Mouse (Mus musculus) hindbrain, embryonic 15.5 days (tissue): Measurements from ENCODE around the gene Cd247. TPM values are rescaled to one million over a fixed set of nuclear protein-coding genes. Genes with fewer than 3 reads are reported as not detected.

Source experiments
- ATAC-seq: fragments of 200-750 bp; cut with Nextera tagmentation; 2 replicates; pipeline ENCODE4 v1.8.0; 2017; ENCODE audit warnings: low read depth, moderate number of reproducible peaks, moderate TSS enrichment; ENCODE audit not compliant: low FRiP score
- H3K27ac ChIP-seq: fragments of 300-500 bp; sonication (generic); replicated peaks from 2 replicates; pipeline ENCODE4 v1.5.1; 2015; ENCODE audit warnings: mild to moderate bottlenecking, inconsistent platforms
- H3K27me3 ChIP-seq: fragments of 300-500 bp; sonication (generic); 2 replicates; pipeline ENCODE4 v1.6.1; 2015; ENCODE audit warnings: control low read depth, inconsistent platforms
- H3K36me3 ChIP-seq: fragments of 300-500 bp; sonication (generic); 2 replicates; pipeline ENCODE4 v1.6.1; 2015; ENCODE audit warnings: control low read depth, inconsistent platforms
- H3K4me1 ChIP-seq: fragments of 300-500 bp; sonication (generic); replicated peaks from 2 replicates; pipeline ENCODE4 v1.6.1; 2015; ENCODE audit warnings: control low read depth, inconsistent platforms
- H3K4me2 ChIP-seq: fragments of 300-500 bp; sonication (generic); 2 replicates; pipeline ENCODE4 v1.6.1; 2015; ENCODE audit warnings: moderate library complexity, mild to moderate bottlenecking, inconsistent platforms
- H3K4me3 ChIP-seq: fragments of 300-500 bp; sonication (generic); 2 replicates; pipeline ENCODE4 v1.5.1; 2015; ENCODE audit warnings: mild to moderate bottlenecking, inconsistent platforms
- H3K9ac ChIP-seq: fragments of 300-500 bp; sonication (generic); 2 replicates; pipeline ENCODE4 v1.6.1; 2015; ENCODE audit warnings: inconsistent platforms
- H3K9me3 ChIP-seq: fragments of 300-500 bp; sonication (generic); 2 replicates; pipeline ENCODE4 v1.6.1; 2016; ENCODE audit warnings: control low read depth, inconsistent platforms
- WGBS: fragments of 180-500 bp; shearing (Covaris S2); methylation state at CpG from one replicate; pipeline ENCODE4 v1.1.7; 2015; 5-methylcytosine and 5-hydroxymethylcytosine counted together
- polyA plus RNA-seq: library from polyadenylated mRNA; unstranded; fragments of >200 nt; fragmentation: Nextera tagmentation; extraction: Ambion mirVana; gene quantifications from 2 replicates; pipeline ENCODE4 v1.2.1, GENCODE M21; 2015

The Cd247 gene
- polyA plus RNA-seq, 1 experiment from 2014 or later: 0.51 TPM

- Histone ChIP-seq H3K4me1 (peaks cover 15% of the 10 kb centered on the region), H3K27ac (no peak overlapping the region), H3K9me3 (no peaks in the 10 kb centered on the region), H3K36me3 (no peaks in the 10 kb centered on the region), H3K9ac (no peak overlapping the region), H3K4me3 (no peak overlapping the region), H3K27me3 (peaks cover 47% of the 10 kb centered on the region), H3K4me2 (no peak overlapping the region)
- 89% methylated on average over 9 of the region's 9 CpGs for WGBS
- ATAC-seq: no peak
Measured at GRCm38 (mm10) chr1:165781426-165781825, 7.1 kb upstream of the Cd247 start.

GRCm38 (mm10) chr1:165781911-165782310, 6.6 kb upstream of the Cd247 start:
- Histone ChIP-seq H3K4me3 (no peak overlapping the region), H3K4me2 (no peak overlapping the region), H3K9ac (no peak overlapping the region), H3K27me3 (peaks cover 43% of the 10 kb centered on the region), H3K27ac (no peak overlapping the region), H3K4me1 (peaks cover 16% of the 10 kb centered on the region), H3K36me3 (no peaks in the 10 kb centered on the region), H3K9me3 (no peaks in the 10 kb centered on the region)
- ATAC-seq: no peak
- 87% methylated on average over 12 of the region's 12 CpGs for WGBS

DNA sequence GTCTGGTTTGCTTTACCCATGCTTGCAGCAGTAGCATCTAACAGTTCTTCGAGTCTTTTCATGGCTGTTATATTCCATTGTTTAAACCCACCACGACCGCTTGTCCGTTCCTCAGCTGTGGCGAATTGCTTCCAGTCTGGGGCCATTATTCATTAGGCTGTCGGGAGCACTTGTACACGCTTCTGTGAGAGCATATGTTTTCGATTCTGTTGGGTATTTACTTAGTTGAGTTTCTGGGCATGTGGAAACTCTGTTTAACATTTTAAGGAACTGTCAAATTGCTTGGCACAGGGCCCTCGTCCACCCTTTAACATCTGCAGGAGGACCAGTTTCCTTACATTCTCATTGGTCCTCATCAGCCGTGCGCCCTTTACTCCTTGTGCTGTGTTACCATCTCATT, 2.2 kb upstream of the Cd247 start:
- Histone ChIP-seq H3K4me1 (peaks cover 6% of the 10 kb centered on the region), H3K36me3 (no peaks in the 10 kb centered on the region), H3K27ac (no peak overlapping the region), H3K9ac (no peak overlapping the region), H3K27me3 (peaks cover 28% of the 10 kb centered on the region), H3K4me3 (no peak overlapping the region), H3K9me3 (no peaks in the 10 kb centered on the region), H3K4me2 (peak overlapping the region; percentile 20)
- 15% methylated on average over 11 of the region's 11 CpGs for WGBS
- no peak for ATAC-seq

- Histone ChIP-seq H3K36me3 (no peaks in the 10 kb centered on the region), H3K27ac (no peak overlapping the region), H3K27me3 (peaks cover 18% of the 10 kb centered on the region), H3K9me3 (no peaks in the 10 kb centered on the region), H3K4me3 (no peak overlapping the region), H3K4me1 (peaks cover 6% of the 10 kb centered on the region), H3K4me2 (no peak overlapping the region), H3K9ac (no peak overlapping the region)
- no peak for ATAC-seq
- WGBS: 85% methylated on average over 17 of the region's 17 CpGs
Measured at GRCm38 (mm10) chr1:165789066-165789660, 682 bp downstream of the Cd247 start.

DNA sequence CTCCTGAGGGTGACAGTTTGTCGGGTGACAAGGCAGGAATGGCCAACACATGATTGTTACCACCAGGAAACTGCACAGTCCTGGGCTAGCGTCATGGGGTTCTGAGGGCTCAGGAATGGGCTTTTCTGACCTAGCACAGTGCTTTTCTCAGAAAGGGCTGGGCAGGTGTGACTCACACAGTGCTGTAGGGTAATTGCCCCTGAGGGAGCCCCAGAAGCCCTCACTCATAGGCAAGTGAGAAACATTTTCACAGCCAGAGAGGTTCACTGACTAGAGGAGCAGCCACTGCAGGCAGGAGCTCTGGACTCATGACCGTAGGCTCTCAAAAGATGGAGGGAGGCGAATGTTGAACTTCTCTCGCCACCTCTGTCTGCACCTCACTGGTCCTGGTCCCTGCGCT, 1.5 kb downstream of the Cd247 start:
- Histone ChIP-seq H3K4me1 (peaks cover 6% of the 10 kb centered on the region), H3K4me3 (no peak overlapping the region), H3K9me3 (no peaks in the 10 kb centered on the region), H3K27ac (no peak overlapping the region), H3K27me3 (peaks cover 18% of the 10 kb centered on the region), H3K9ac (no peak overlapping the region), H3K36me3 (no peaks in the 10 kb centered on the region), H3K4me2 (no peak overlapping the region)
- ATAC-seq: no peak
- 93% methylated on average over 6 of the region's 6 CpGs for WGBS

- Histone ChIP-seq H3K4me2 (no peak overlapping the region), H3K4me3 (no peak overlapping the region), H3K27me3 (peaks cover 17% of the 10 kb centered on the region), H3K9me3 (no peaks in the 10 kb centered on the region), H3K4me1 (peaks cover 6% of the 10 kb centered on the region), H3K9ac (no peak overlapping the region), H3K27ac (no peak overlapping the region), H3K36me3 (no peaks in the 10 kb centered on the region)
- ATAC-seq: no peak
- 92% methylated on average over 17 of the region's 17 CpGs for WGBS
Measured at GRCm38 (mm10) chr1:165790461-165791210, 2.2 kb downstream of the Cd247 start.

DNA sequence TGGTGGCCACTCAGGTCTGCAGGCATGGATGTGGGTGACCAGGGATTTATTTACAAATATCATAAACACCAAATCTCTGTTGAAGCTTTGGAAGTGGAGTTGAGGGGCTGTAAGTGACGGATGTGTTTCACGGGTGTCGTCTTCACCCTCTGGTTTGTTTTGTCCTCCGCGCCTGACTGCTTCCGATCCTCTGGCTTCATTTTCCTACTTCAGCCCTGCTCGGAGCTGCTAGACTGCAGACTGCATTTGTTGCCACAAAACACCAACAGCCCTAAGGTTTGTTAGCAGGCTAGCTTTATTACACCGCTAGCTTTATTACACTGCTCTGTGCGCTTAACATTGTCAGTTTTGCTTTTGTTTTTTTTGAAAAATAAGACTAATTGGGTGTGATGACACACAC, 2.9 kb downstream of the Cd247 start:
- H3K27ac ChIP-seq: no peak overlapping the region
- H3K4me2 ChIP-seq: no peak overlapping the region
- H3K36me3 ChIP-seq: no peaks in the 10 kb centered on the region
- no peak overlapping the region for H3K4me3 ChIP-seq
- H3K9ac ChIP-seq: no peak overlapping the region
- no peaks in the 10 kb centered on the region for H3K9me3 ChIP-seq
- ATAC-seq: no peak
- peaks cover 2% of the 10 kb centered on the region for H3K4me1 ChIP-seq
- H3K27me3 ChIP-seq: peaks cover 16% of the 10 kb centered on the region
- 81% methylated on average over 9 of the region's 9 CpGs for WGBS

DNA sequence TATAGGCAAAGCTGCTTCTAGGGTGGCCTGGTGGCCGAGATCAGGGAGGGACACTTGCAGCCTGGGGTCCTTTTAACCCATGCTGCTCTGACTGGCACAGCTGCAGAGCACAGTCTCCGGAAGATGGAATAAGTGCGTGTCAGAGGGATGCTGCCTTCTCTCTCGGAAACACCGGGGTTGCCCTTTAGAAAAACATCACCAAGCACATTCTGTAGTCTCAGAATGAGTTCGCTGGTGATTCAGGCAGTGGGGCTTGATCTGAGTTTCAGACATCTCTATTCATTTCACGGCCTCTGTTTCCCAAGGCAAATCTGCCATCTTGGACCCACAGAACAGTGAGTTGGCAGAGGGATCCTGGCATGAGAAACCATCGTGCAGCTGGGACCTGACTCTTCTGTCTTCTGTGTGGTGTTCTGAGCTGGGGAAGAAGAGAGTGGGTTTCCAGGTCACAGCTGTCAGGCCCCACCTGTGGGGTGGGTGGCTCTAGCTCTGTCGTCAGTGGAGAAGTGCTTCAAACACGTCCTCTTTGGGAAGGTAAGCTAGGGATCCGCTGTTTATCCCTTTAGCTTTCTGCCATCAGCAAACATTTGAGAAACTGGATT, 13.3 kb downstream of the Cd247 start:
- H3K36me3 ChIP-seq: no peaks in the 10 kb centered on the region
- H3K4me1 ChIP-seq: no peaks in the 10 kb centered on the region

DNA sequence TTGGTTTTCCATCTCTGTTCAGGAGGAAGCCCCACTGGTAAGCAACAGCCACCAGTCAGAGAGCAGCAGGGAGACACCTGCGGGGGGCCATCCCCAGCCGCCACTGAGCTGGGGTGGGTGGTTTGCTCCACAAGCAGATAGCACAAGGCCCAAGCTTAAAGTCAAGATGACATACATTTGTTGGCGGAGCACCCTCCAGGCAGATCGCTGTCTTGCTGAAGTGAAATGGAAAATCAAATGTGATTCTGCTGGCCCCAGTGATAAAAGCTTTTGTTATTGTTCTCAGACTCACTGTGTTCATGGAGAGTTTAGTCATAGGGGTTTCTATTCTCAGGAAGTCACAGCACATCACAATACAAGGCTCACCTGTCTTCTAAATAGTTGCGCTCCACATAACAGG, 14.6 kb downstream of the Cd247 start:
- no peak overlapping the region for H3K9ac ChIP-seq
- H3K27me3 ChIP-seq: no peaks in the 10 kb centered on the region
- H3K4me3 ChIP-seq: no peak overlapping the region
- WGBS: 92% methylated on average over 5 of the region's 5 CpGs
- H3K9me3 ChIP-seq: no peaks in the 10 kb centered on the region
- ATAC-seq: no peak
- no peaks in the 10 kb centered on the region for H3K4me1 ChIP-seq
- no peak overlapping the region for H3K27ac ChIP-seq
- H3K4me2 ChIP-seq: no peak overlapping the region
- no peaks in the 10 kb centered on the region for H3K36me3 ChIP-seq

More for the DNA sequence above, 13.3 kb downstream of the Cd247 start:
- no peaks in the 10 kb centered on the region for H3K9me3 ChIP-seq
- H3K4me3 ChIP-seq: no peak overlapping the region
- H3K27me3 ChIP-seq: no peaks in the 10 kb centered on the region
- no peak overlapping the region for H3K27ac ChIP-seq
- H3K4me2 ChIP-seq: no peak overlapping the region
- ATAC-seq: no peak
- 82% methylated on average over 11 of the region's 11 CpGs for WGBS
- no peak overlapping the region for H3K9ac ChIP-seq

- no peak overlapping the region for H3K9ac ChIP-seq
- no peaks in the 10 kb centered on the region for H3K4me1 ChIP-seq
- H3K27me3 ChIP-seq: no peaks in the 10 kb centered on the region
- H3K9me3 ChIP-seq: no peaks in the 10 kb centered on the region
- no peak overlapping the region for H3K4me2 ChIP-seq
- no peak for ATAC-seq
- H3K4me3 ChIP-seq: no peak overlapping the region
- 94% methylated on average over 4 of the region's 4 CpGs for WGBS
- no peak overlapping the region for H3K27ac ChIP-seq
- H3K36me3 ChIP-seq: no peaks in the 10 kb centered on the region
Measured at GRCm38 (mm10) chr1:165804133-165804532, 15.7 kb downstream of the Cd247 start.

DNA sequence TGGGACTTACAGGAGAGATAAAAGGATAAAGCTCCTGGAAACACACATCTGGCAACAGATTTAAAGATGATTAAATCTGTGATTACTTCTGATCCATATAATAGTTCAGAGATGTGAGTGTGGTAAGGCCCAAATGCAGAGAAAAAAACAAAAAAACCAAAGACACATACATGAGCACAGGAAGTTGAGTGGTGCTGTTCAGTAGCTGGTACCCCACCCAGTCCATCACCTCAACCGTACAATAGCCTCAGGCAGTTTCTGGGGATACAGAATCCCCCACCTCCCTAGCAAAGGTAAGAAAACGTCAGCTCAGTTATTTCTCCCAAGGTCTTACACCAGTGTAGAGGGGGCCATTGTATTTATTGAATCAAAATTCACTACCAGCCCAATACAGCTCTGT, 22.2 kb downstream of the Cd247 start:
- ATAC-seq: no peak
- H3K9ac ChIP-seq: no peak overlapping the region
- peaks cover 20% of the 10 kb centered on the region for H3K4me1 ChIP-seq
- H3K4me3 ChIP-seq: no peak overlapping the region
- H3K4me2 ChIP-seq: no peak overlapping the region
- 80% methylated on average over 2 of the region's 2 CpGs for WGBS
- no peaks in the 10 kb centered on the region for H3K36me3 ChIP-seq
- peaks cover 2% of the 10 kb centered on the region for H3K27me3 ChIP-seq
- no peaks in the 10 kb centered on the region for H3K9me3 ChIP-seq
- H3K27ac ChIP-seq: no peak overlapping the region

GRCm38 (mm10) chr1:165811170-165811569, 22.7 kb downstream of the Cd247 start:
- Histone ChIP-seq H3K9me3 (no peaks in the 10 kb centered on the region), H3K9ac (no peak overlapping the region), H3K36me3 (no peaks in the 10 kb centered on the region), H3K4me3 (no peak overlapping the region), H3K4me2 (no peak overlapping the region), H3K4me1 (peaks cover 20% of the 10 kb centered on the region), H3K27me3 (peaks cover 3% of the 10 kb centered on the region), H3K27ac (no peak overlapping the region)
- WGBS: 88% methylated on average over 5 of the region's 5 CpGs
- ATAC-seq: no peak
